Mouse (Mus musculus) lung, adult 2 months (tissue): Measurements from ENCODE around the gene Chd3. TPM values are rescaled to one million over a fixed set of nuclear protein-coding genes. Genes with fewer than 3 reads are reported as not detected.
A peak's percentile ranks its signal among the peaks of the same experiment; 100 is the strongest.

ENCODE experiments used
- DNase-seq: peaks from one replicate; pipeline ENCODE4 v3.0.0; 2022
- H3K4me1 ChIP-seq: fragments of 200-500 bp; 2 replicates; pipeline ENCODE4 v1.6.1; 2011; ENCODE audit warnings: low read length; ENCODE audit not compliant: control insufficient read depth, insufficient read depth
- H3K4me3 ChIP-seq: fragments of 200-500 bp; replicated peaks from 2 replicates; pipeline ENCODE3; 2011; ENCODE audit warnings: low read depth, mild to moderate bottlenecking, control low read depth, low read length; ENCODE audit errors: extremely low read depth
- CTCF ChIP-seq: fragments of 200-500 bp; IDR thresholded peaks from 2 replicates; pipeline ENCODE4 v1.5.1; 2011; ENCODE audit warnings: mild to moderate bottlenecking, low read length, control low read depth; ENCODE audit not compliant: insufficient read depth
- POLR2A ChIP-seq: fragments of 200-500 bp; IDR thresholded peaks from 2 replicates; pipeline ENCODE4 v1.6.1; 2011; ENCODE audit warnings: low read depth, mild to moderate bottlenecking, control low read depth, low read length, borderline replicate concordance; ENCODE audit errors: extremely low read depth
- WGBS: fragments of 180-500 bp; shearing (Covaris S2); methylation state at CpG from one replicate; pipeline ENCODE4 v1.1.7; 2018; 5-methylcytosine and 5-hydroxymethylcytosine counted together
- polyA plus RNA-seq: library from polyadenylated mRNA; depleted of rRNA; stranded (reverse); fragments of >200 nt; gene quantifications from 2 replicates; pipeline ENCODE4 v1.2.3, GENCODE M21; 2012; rRNA removed

The Chd3 gene
- 120 and 135 TPM in 2 replicates for polyA plus RNA-seq

- WGBS: under 1% methylated on average over 18 of the region's 34 CpGs
- H3K4me1 ChIP-seq: peaks cover 19% of the 10 kb centered on the region
- TF ChIP-seq POLR2A: no peak; the same call in 1 of the 2 replicates
- no peak for TF ChIP-seq CTCF
- no peak for DNase-seq
- H3K4me3 ChIP-seq: peak within 1 kb of the TSS; percentile 98
Measured at GRCm38 (mm10) chr11:69369215-69369989, at the start of gene Chd3. Gene Chd3, minus strand, starts transcription at chr11:69369406.

GRCm38 (mm10) chr11:69417449-69418384 lies 48.5 kb upstream of the Chd3 start:
- peak overlapping the region; percentile 87 for H3K4me3 ChIP-seq
- TF ChIP-seq CTCF: no peak
- TF ChIP-seq POLR2A: peak; percentile 91; the same call in 1 of the 2 replicates
- peaks cover 10% of the 10 kb centered on the region; the same call in 1 of the 2 replicates for H3K4me1 ChIP-seq
- peak; percentile 93 for DNase-seq
- WGBS: 2% methylated on average over 39 of the region's 39 CpGs

GRCm38 (mm10) chr11:69416921-69417448 lies 47.8 kb upstream of the Chd3 start:
- WGBS: 13% methylated on average over 8 of the region's 8 CpGs
- DNase-seq: no peak
- Histone ChIP-seq H3K4me3 (peak overlapping the region; percentile 25), H3K4me1 (peaks cover 10% of the 10 kb centered on the region; the same call in 1 of the 2 replicates)
- TF ChIP-seq POLR2A: no peak
- TF ChIP-seq CTCF: no peak

- H3K4me3 ChIP-seq: no peak overlapping the region
- DNase-seq: no peak
- WGBS: 6% methylated on average over 4 of the region's 4 CpGs
- H3K4me1 ChIP-seq: peaks cover 13% of the 10 kb centered on the region; the same call in 1 of the 2 replicates
- TF ChIP-seq CTCF (no peak), POLR2A (no peak)
Measured at GRCm38 (mm10) chr11:69416509-69416908, 47.3 kb upstream of the Chd3 start.

GRCm38 (mm10) chr11:69415668-69416451 lies 46.7 kb upstream of the Chd3 start:
- WGBS: 5% methylated on average over 14 of the region's 25 CpGs
- Histone ChIP-seq H3K4me1 (peaks cover 13% of the 10 kb centered on the region; the same call in 1 of the 2 replicates), H3K4me3 (peak overlapping the region; percentile 66)
- peak; percentile 46 for DNase-seq
- TF ChIP-seq CTCF: no peak
- TF ChIP-seq POLR2A: peak; percentile 32; the same call in 1 of the 2 replicates

- Histone ChIP-seq H3K4me1 (peaks cover 13% of the 10 kb centered on the region; the same call in 1 of the 2 replicates), H3K4me3 (peak overlapping the region; percentile 66)
- peak; percentile 43 for DNase-seq
- TF ChIP-seq CTCF (no peak), POLR2A (no peak)
- 4% methylated on average over 3 of the region's 3 CpGs for WGBS
Measured at GRCm38 (mm10) chr11:69415327-69415667, 46.1 kb upstream of the Chd3 start.

- TF ChIP-seq CTCF: no peak
- TF ChIP-seq POLR2A: no peak
- 35% methylated on average over 4 of the region's 4 CpGs for WGBS
- DNase-seq: no peak
- Histone ChIP-seq H3K4me1 (peaks cover 13% of the 10 kb centered on the region; the same call in 1 of the 2 replicates), H3K4me3 (peak overlapping the region; percentile 66)
Measured at GRCm38 (mm10) chr11:69414421-69415326, 45.5 kb upstream of the Chd3 start.
